Mouse (Mus musculus) embryonic facial prominence, embryonic 12.5 days (tissue): ENCODE results near the gene Noct. TPM values are rescaled to one million over a fixed set of nuclear protein-coding genes. Genes with fewer than 3 reads are reported as not detected.

Source experiments
- ATAC-seq: fragments of 200-750 bp; cut with Nextera tagmentation; 2 replicates; pipeline ENCODE4 v1.8.0; 2017; ENCODE audit not compliant: insufficient number of reproducible peaks, insufficient read depth, low FRiP score, low TSS enrichment
- H3K27ac ChIP-seq: fragments of 300-500 bp; sonication (generic); 2 replicates; pipeline ENCODE4 v1.5.1; 2016; ENCODE audit warnings: mild to moderate bottlenecking
- H3K27me3 ChIP-seq: fragments of 300-500 bp; sonication (generic); 2 replicates; pipeline ENCODE4 v1.6.1; 2016; ENCODE audit warnings: mild to moderate bottlenecking, moderate library complexity
- H3K36me3 ChIP-seq: fragments of 300-500 bp; sonication (generic); 2 replicates; pipeline ENCODE4 v1.6.1; 2016; ENCODE audit warnings: mild to moderate bottlenecking
- H3K4me1 ChIP-seq: fragments of 300-500 bp; sonication (generic); 2 replicates; pipeline ENCODE4 v1.6.1; 2016
- H3K4me2 ChIP-seq: fragments of 300-500 bp; sonication (generic); replicated peaks from 2 replicates; pipeline ENCODE4 v1.6.1; 2016; ENCODE audit warnings: mild to moderate bottlenecking, moderate library complexity
- H3K4me3 ChIP-seq: fragments of 300-500 bp; sonication (generic); 2 replicates; pipeline ENCODE4 v1.5.1; 2016; ENCODE audit warnings: mild to moderate bottlenecking
- H3K9ac ChIP-seq: fragments of 300-500 bp; sonication (generic); 2 replicates; pipeline ENCODE4 v1.6.1; 2016; ENCODE audit warnings: mild to moderate bottlenecking, moderate library complexity
- H3K9me3 ChIP-seq: fragments of 300-500 bp; sonication (generic); 2 replicates; pipeline ENCODE4 v1.6.1; 2016; ENCODE audit warnings: mild to moderate bottlenecking, moderate library complexity
- WGBS: fragments of 180-500 bp; shearing (Covaris S2); methylation state at CpG from one replicate; pipeline ENCODE4 v1.1.7; 2016; 5-methylcytosine and 5-hydroxymethylcytosine counted together
- polyA plus RNA-seq: library from polyadenylated mRNA; unstranded; fragments of >200 nt; fragmentation: Nextera tagmentation; extraction: Ambion mirVana; gene quantifications from 2 replicates; pipeline ENCODE4 v1.2.1, GENCODE M21; 2016

The Noct gene
- polyA plus RNA-seq, 1 experiment from 2014 or later = 14.4 TPM

- Histone ChIP-seq H3K4me1 (no peaks in the 10 kb centered on the region), H3K9me3 (no peaks in the 10 kb centered on the region), H3K4me3 (no peak overlapping the region), H3K27me3 (no peaks in the 10 kb centered on the region), H3K36me3 (peaks cover 71% of the 10 kb centered on the region), H3K4me2 (no peak overlapping the region), H3K27ac (no peak overlapping the region), H3K9ac (no peak overlapping the region)
- ATAC-seq = no peak
- 91% methylated on average over 12 of the region's 12 CpGs for WGBS
Measured at GRCm38 (mm10) chr3:51252689-51253402, 28.6 kb downstream of the Noct start.

- H3K9me3 ChIP-seq = no peaks in the 10 kb centered on the region
- H3K9ac ChIP-seq = no peak overlapping the region
- H3K4me3 ChIP-seq = no peak overlapping the region
- no peak for ATAC-seq
- H3K4me2 ChIP-seq = no peak overlapping the region
- 86% methylated on average over 7 of the region's 7 CpGs for WGBS
- H3K27me3 ChIP-seq = no peaks in the 10 kb centered on the region
- no peaks in the 10 kb centered on the region for H3K4me1 ChIP-seq
- H3K36me3 ChIP-seq = peaks cover 77% of the 10 kb centered on the region
- H3K27ac ChIP-seq = no peak overlapping the region
Measured at GRCm38 (mm10) chr3:51254784-51255183, 30.5 kb downstream of the Noct start.

DNA sequence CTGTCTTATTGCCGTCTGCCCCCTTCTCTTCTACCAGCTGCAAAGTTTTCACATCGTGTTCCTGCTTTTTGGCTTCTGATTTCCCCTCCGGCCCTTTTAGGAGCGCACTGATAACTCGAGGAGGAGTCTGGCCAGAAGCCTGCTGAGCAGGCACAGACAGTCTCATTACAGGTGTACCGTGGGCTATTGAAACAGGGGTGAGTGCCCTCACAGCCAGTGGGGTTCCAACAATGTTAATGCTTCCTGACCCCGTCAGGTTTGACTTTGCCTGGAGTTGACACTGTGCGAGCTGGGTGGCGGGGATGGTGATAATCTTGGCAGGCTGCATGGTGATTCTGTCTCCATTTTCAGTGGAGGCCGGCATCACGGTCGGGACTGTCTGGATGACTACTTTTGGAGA, 32.2 kb downstream of the Noct start:
- H3K4me3 ChIP-seq = no peak overlapping the region
- 90% methylated on average over 12 of the region's 12 CpGs for WGBS
- no peaks in the 10 kb centered on the region for H3K4me1 ChIP-seq
- H3K9me3 ChIP-seq = no peaks in the 10 kb centered on the region
- peaks cover 82% of the 10 kb centered on the region for H3K36me3 ChIP-seq
- H3K27me3 ChIP-seq = no peaks in the 10 kb centered on the region
- H3K9ac ChIP-seq = no peak overlapping the region
- no peak overlapping the region for H3K27ac ChIP-seq
- no peak overlapping the region for H3K4me2 ChIP-seq
- no peak for ATAC-seq

GRCm38 (mm10) chr3:51258070-51258469, 33.8 kb downstream of the Noct start:
- no peak for ATAC-seq
- no peak overlapping the region for H3K4me2 ChIP-seq
- no peak overlapping the region for H3K27ac ChIP-seq
- no peaks in the 10 kb centered on the region for H3K27me3 ChIP-seq
- H3K9me3 ChIP-seq = no peaks in the 10 kb centered on the region
- no peak overlapping the region for H3K9ac ChIP-seq
- H3K4me1 ChIP-seq = no peaks in the 10 kb centered on the region
- WGBS = 91% methylated on average over 5 of the region's 5 CpGs
- H3K4me3 ChIP-seq = no peak overlapping the region
- H3K36me3 ChIP-seq = peaks cover 83% of the 10 kb centered on the region

DNA sequence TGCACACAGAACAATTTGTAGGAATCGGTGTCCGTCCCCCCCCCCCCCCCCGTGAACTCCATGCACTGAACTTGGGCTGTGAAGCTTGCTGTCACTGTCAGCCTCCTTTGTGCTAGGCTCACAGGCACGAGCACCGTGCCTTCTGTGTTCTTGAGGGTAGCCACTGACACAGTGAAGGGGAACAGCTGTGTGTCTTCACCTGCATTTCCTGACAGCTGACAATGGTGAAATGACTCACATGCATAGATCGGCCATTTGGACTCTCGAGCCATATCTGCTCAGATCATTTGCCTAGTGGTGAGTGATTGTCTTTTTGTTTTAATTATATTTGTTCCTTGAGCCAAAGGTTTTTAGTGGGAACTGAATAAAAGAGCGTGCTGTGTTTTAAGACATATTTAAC, 38.7 kb downstream of the Noct start:
- Histone ChIP-seq H3K4me3 (no peak overlapping the region), H3K27me3 (no peaks in the 10 kb centered on the region), H3K9ac (no peak overlapping the region), H3K4me1 (no peaks in the 10 kb centered on the region), H3K4me2 (no peak overlapping the region), H3K27ac (no peak overlapping the region), H3K9me3 (no peaks in the 10 kb centered on the region), H3K36me3 (peaks cover 67% of the 10 kb centered on the region)
- ATAC-seq = no peak
- 90% methylated on average over 8 of the region's 8 CpGs for WGBS

DNA sequence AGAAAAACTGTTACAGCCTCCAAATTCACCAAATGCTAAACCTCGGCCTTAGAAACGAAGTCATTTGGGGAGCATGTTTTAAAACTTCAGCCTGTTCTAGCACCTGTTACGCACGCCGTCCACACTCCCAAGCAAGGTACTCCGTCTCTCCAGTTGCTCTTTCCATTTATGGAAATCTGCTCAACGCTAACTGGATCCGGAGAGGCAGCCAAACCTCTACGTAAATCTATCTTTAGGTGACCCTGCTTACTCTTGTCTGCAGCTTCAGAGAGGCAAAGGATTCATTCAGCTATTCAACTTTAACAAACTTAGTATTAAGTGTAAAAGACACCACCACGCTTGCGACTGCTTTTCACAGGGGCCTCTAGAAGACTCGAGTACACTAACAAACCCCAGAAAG, 44.2 kb downstream of the Noct start:
- H3K9me3 ChIP-seq = no peaks in the 10 kb centered on the region
- H3K27me3 ChIP-seq = no peaks in the 10 kb centered on the region
- no peak overlapping the region for H3K9ac ChIP-seq
- H3K4me3 ChIP-seq = no peak overlapping the region
- WGBS = 82% methylated on average over 12 of the region's 12 CpGs
- no peak for ATAC-seq
- H3K27ac ChIP-seq = no peak overlapping the region
- peaks cover 24% of the 10 kb centered on the region for H3K36me3 ChIP-seq
- no peaks in the 10 kb centered on the region; the same call in 1 of the 2 replicates for H3K4me1 ChIP-seq
- H3K4me2 ChIP-seq = no peak overlapping the region

DNA sequence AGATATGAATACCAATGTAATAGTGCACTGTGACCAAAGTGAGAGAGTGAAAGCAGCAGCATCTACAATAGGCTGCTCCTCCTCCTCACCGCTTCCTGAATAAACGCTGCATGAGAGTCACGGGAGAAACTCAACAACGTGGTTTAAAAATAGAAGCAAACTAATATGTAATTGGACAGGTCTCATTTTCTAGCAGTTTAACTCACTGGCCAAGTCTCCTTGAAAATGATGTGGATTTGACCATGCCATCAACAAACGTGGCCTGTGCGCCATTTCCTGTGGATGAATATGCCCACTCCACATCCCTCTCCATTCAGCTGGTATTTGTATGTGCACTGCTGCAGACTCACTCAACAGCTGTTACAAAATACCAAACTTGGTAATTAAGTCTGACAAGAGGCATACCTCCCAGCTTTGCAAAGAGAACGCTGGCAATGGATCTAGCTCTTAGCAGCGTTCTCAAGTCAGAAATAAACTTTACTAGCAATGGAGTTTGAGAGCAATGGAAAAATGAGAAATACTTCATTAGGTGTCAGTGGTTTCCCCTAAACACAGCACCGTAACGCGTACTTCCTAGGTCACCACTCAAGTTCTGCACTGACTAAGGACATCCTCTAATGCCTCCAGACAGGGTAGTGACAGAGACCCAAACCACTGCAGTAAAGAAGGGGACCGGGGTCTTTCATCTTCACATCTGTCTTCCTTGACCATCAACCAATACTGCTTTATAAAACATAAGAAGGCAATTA, 46.0 kb downstream of the Noct start:
- Histone ChIP-seq H3K9me3 (no peaks in the 10 kb centered on the region), H3K36me3 (peaks cover 7% of the 10 kb centered on the region; the same call in 1 of the 2 replicates), H3K27me3 (no peaks in the 10 kb centered on the region), H3K4me1 (peaks cover 5% of the 10 kb centered on the region), H3K4me2 (no peak overlapping the region), H3K9ac (no peak overlapping the region), H3K4me3 (no peak overlapping the region), H3K27ac (no peak overlapping the region)
- 84% methylated on average over 12 of the region's 12 CpGs for WGBS
- ATAC-seq = no peak

GRCm38 (mm10) chr3:51275956-51276398, 51.7 kb downstream of the Noct start:
- peak overlapping the region; percentile 98 for H3K4me3 ChIP-seq
- peaks cover 7% of the 10 kb centered on the region for H3K4me1 ChIP-seq
- ATAC-seq = peak; percentile 98
- peak overlapping the region; percentile 99 for H3K27ac ChIP-seq
- H3K27me3 ChIP-seq = no peaks in the 10 kb centered on the region
- no peaks in the 10 kb centered on the region for H3K36me3 ChIP-seq
- H3K9ac ChIP-seq = peak overlapping the region; percentile 93
- no peaks in the 10 kb centered on the region for H3K9me3 ChIP-seq
- H3K4me2 ChIP-seq = peak overlapping the region; percentile 68
- WGBS = 0% methylated on average over 33 of the region's 33 CpGs

DNA sequence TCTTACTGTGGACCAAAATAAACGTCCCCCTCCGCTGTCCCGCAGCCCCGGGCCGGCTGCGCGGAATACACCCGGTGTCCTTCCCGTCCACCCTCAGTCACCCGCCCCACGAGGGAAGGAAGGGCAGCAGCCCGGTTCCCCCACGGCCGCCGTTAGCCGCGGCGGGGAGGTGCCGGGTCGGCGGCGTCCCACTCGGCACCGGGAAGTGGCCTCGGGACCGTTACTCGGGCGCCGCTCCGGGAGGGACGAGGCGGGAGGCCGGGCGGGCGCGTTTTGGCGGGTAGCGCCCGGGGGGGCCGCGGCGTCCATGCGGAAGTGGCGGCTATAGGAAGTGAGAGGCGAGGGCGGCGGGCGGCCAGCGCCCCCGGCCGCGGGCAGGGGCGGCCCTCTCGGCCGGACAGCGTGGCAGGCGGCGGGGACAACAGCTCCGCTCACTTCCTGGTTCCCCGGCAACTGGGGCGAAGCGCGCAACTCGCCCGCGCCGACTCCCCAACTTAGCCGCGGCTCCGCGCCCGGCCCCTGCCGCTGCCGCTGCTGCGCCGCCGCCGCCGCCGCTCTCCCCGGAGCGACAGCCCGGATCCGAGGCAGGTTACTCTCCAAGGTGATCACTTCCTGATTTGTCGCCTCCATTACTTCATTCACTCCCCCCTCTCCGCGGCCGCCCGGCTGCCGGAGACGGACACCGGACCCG, 52.3 kb downstream of the Noct start:
- WGBS = 1% methylated on average over 67 of the region's 93 CpGs
- peak; percentile 12; the same call in 1 of the 2 replicates for ATAC-seq
- peak overlapping the region; percentile 68 for H3K4me2 ChIP-seq
- no peaks in the 10 kb centered on the region for H3K27me3 ChIP-seq
- H3K9ac ChIP-seq = peak overlapping the region; percentile 93
- H3K4me1 ChIP-seq = peaks cover 7% of the 10 kb centered on the region
- H3K36me3 ChIP-seq = no peaks in the 10 kb centered on the region
- H3K27ac ChIP-seq = peak overlapping the region; percentile 99
- H3K9me3 ChIP-seq = no peaks in the 10 kb centered on the region
- H3K4me3 ChIP-seq = peak overlapping the region; percentile 98

GRCm38 (mm10) chr3:51277201-51278150, 53.2 kb downstream of the Noct start:
- Histone ChIP-seq H3K27me3 (no peaks in the 10 kb centered on the region), H3K9me3 (no peaks in the 10 kb centered on the region), H3K27ac (peak overlapping the region; percentile 99), H3K36me3 (no peaks in the 10 kb centered on the region), H3K4me3 (peak overlapping the region; percentile 98), H3K4me2 (peak overlapping the region; percentile 68), H3K4me1 (peaks cover 7% of the 10 kb centered on the region), H3K9ac (peak overlapping the region; percentile 93)
- ATAC-seq = peak; percentile 37
- WGBS = under 1% methylated on average over 75 of the region's 75 CpGs

DNA sequence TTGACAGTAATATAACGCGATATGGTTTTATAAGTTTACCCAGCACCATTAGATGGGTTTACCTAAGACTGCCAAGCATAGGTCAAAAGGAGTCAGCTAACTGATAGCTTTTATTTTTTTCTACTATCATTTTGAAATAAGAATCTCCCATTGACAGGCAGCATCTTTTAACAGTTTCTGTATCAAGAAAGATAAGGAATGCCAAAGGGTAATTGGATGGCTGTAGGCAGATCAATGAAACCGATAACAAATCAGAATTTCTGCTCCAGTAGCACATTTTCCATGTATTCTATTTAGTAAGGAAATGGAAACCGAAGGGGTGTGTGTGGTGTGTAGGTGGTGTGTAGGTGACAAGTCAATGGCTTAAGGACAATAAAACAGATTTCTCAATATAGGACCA, 54.2 kb downstream of the Noct start:
- H3K4me2 ChIP-seq = no peak overlapping the region
- H3K27me3 ChIP-seq = no peaks in the 10 kb centered on the region
- no peak overlapping the region for H3K4me3 ChIP-seq

More for the DNA sequence above, 54.2 kb downstream of the Noct start:
- Histone ChIP-seq H3K36me3 (no peaks in the 10 kb centered on the region), H3K4me1 (peaks cover 7% of the 10 kb centered on the region), H3K9ac (no peak overlapping the region), H3K27ac (no peak overlapping the region), H3K9me3 (no peaks in the 10 kb centered on the region)
- no peak for ATAC-seq
- 80% methylated on average over 4 of the region's 4 CpGs for WGBS
